Comparison of ENCODE assay signal across 26 mouse cellular contexts in genomic region chr7:43777423-43777822, GRCm38 (mm10). TPM values are rescaled to one million over a fixed set of nuclear protein-coding genes. Genes with fewer than 3 reads are reported as not detected.
DNase-seq lines count a peak whose midpoint lies in the region; ATAC-seq lines count a peak whose summit lies in the region.
"Had no signal": no experiment of that assay in that cellular context is flagged by ENCODE, and none has a peak within 500 bp of the region (broad histone marks: within the 10 kb centered on the region; RNA-seq: fewer than 3 reads in every experiment).

No protein-coding gene starts in this region.

- intact Hi-C loops in heart, postnatal 25 days (cut with DNase I) = no loop called here

- no peaks in the 10 kb centered on the region for H3K36me3 ChIP-seq in heart, embryonic 10.5 days
- no peaks in the 10 kb centered on the region for H3K36me3 ChIP-seq in kidney, embryonic 16.5 days (ENCODE audit: insufficient read depth, low read length)
- H3K36me3 ChIP-seq: embryonic facial prominence, embryonic 15.5 days; hindbrain, embryonic 13.5 days; intestine, embryonic 15.5 days had no signal

- H3K9me3 ChIP-seq in heart, embryonic 10.5 days = no peaks in the 10 kb centered on the region
- no peaks in the 10 kb centered on the region for H3K9me3 ChIP-seq in kidney, embryonic 16.5 days (ENCODE audit: low read length)
- H3K9me3 ChIP-seq: embryonic facial prominence, embryonic 15.5 days; hindbrain, embryonic 13.5 days; intestine, embryonic 15.5 days had no signal

- peaks cover 16% of the 10 kb centered on the region for H3K27me3 ChIP-seq in heart, embryonic 10.5 days (ENCODE audit: insufficient read depth, poor library complexity, severe bottlenecking)
- H3K27me3 ChIP-seq in kidney, embryonic 16.5 days (ENCODE audit: insufficient read depth, low read length) = no peaks in the 10 kb centered on the region
- H3K27me3 ChIP-seq: embryonic facial prominence, embryonic 15.5 days; hindbrain, embryonic 13.5 days; intestine, embryonic 15.5 days had no signal

- no peak for ATAC-seq in kidney, embryonic 16.5 days (ENCODE audit: low FRiP score, low TSS enrichment)
- no peak for ATAC-seq in granulocyte monocyte progenitor cell, adult 5-6 weeks (replicated peaks; ENCODE audit: poor library complexity, severe bottlenecking)
- ATAC-seq: forebrain, embryonic 16.5 days; intestine, embryonic 15.5 days had no signal

- 82% methylated on average over 12 of the region's 12 CpGs for WGBS in heart, embryonic 10.5 days
- WGBS in kidney, embryonic 16.5 days = 83% methylated on average over 12 of the region's 12 CpGs

- H3K4me3 ChIP-seq in heart, embryonic 10.5 days = no peak overlapping the region
- no peak overlapping the region for H3K4me3 ChIP-seq in kidney, embryonic 16.5 days (ENCODE audit: low read length)
- H3K4me3 ChIP-seq: embryonic facial prominence, embryonic 15.5 days; erythroblast, embryonic 14.5 days; hindbrain, embryonic 13.5 days; intestine, embryonic 15.5 days had no signal

- H3K4me2 ChIP-seq in kidney, embryonic 16.5 days (replicated peaks; ENCODE audit: low read depth, low read length) = no peak overlapping the region
- H3K4me2 ChIP-seq: heart, embryonic 11.5 days; hindbrain, embryonic 13.5 days; intestine, embryonic 15.5 days had no signal

- peaks cover 6% of the 10 kb centered on the region; the same call in 1 of the 2 replicates for H3K4me1 ChIP-seq in heart, embryonic 10.5 days
- H3K4me1 ChIP-seq in kidney, embryonic 16.5 days (ENCODE audit: insufficient read depth, low read length) = 0 out of 2 replicates have a peak, but pooled peaks cover 4% of the 10 kb centered on the region

- H3K27ac ChIP-seq in heart, embryonic 10.5 days = no peak overlapping the region
- H3K27ac ChIP-seq in kidney, embryonic 16.5 days (ENCODE audit: low read length) = no peak overlapping the region
- H3K27ac ChIP-seq: embryonic facial prominence, embryonic 15.5 days; hindbrain, embryonic 13.5 days; intestine, embryonic 15.5 days had no signal

- H3K9ac ChIP-seq in kidney, embryonic 16.5 days (replicated peaks; ENCODE audit: low read length) = no peak overlapping the region
- H3K9ac ChIP-seq: embryonic facial prominence, embryonic 15.5 days; hindbrain, embryonic 13.5 days; intestine, embryonic 15.5 days had no signal

- peak; percentile 65 for DNase-seq in heart, embryonic 10.5 days (ENCODE audit: low spot score)
- DNase-seq in heart, postnatal 25 days (ENCODE audit: low spot score) = no peak
- peak; percentile 0 for DNase-seq in kidney, postnatal 10 days
- peak; percentile 35 for DNase-seq in testis, postnatal 10 days (ENCODE audit: low spot score)
- no peak for DNase-seq in testis, postnatal 14 days (ENCODE audit: low spot score)
- DNase-seq: adrenal gland, adult 2 months; adrenal gland, postnatal 25 days; cerebellum, adult 18-20 months; cerebellum, adult 9-11 months; cerebellum, postnatal 36 days; gastrocnemius, postnatal 14 days; heart, postnatal 36 days had no signal

RNA-seq across cellular contexts. Expression of gene Klk11, which starts 3.0 kb away (rescaled TPM):
- polyA plus RNA-seq in heart, embryonic 10.5 days (2016; fragmentation: Nextera tagmentation; extraction: Ambion mirVana) = not detected in 2 replicates
- not detected for total RNA-seq in heart, postnatal 25 days (2021)
- not detected in 2 replicates for polyA plus RNA-seq in kidney, embryonic 16.5 days (2015; fragmentation: Nextera tagmentation; extraction: Ambion mirVana)
- not detected in 2 replicates for total RNA-seq in granulocyte monocyte progenitor cell, adult 5-6 weeks (2014; fragmentation: Nextera tagmentation)
- not detected in 2 replicates for total RNA-seq in granulocyte monocyte progenitor cell, adult 5-6 weeks (2017)
- total RNA-seq: adrenal gland, adult 2 months; adrenal gland, postnatal 25 days; gastrocnemius, postnatal 14 days had no signal
- polyA plus RNA-seq: adrenal gland, adult 2 months; embryonic facial prominence, embryonic 11.5 days; erythroblast, embryonic 14.5 days; forebrain, embryonic 11.5 days; forebrain, embryonic 16.5 days; frontal cortex, adult 2 months; gonadal fat pad, adult 2 months; heart, embryonic 11.5 days; hindbrain, embryonic 13.5 days had no signal

RNA-seq across cellular contexts. Expression of gene Klk10, which starts 3.4 kb away (rescaled TPM):
- polyA plus RNA-seq in heart, embryonic 10.5 days (2016; fragmentation: Nextera tagmentation; extraction: Ambion mirVana) = 0.20 and 0.28 TPM in 2 replicates
- total RNA-seq in heart, postnatal 25 days (2021) = under 1 TPM; 0.20 to 0.42 TPM
- polyA plus RNA-seq in kidney, embryonic 16.5 days (2015; fragmentation: Nextera tagmentation; extraction: Ambion mirVana) = 0.54 and 0.71 TPM in 2 replicates
- not detected in 2 replicates for total RNA-seq in granulocyte monocyte progenitor cell, adult 5-6 weeks (2014; fragmentation: Nextera tagmentation)
- total RNA-seq in granulocyte monocyte progenitor cell, adult 5-6 weeks (2017) = not detected in 2 replicates
- total RNA-seq: adrenal gland, postnatal 25 days had no signal
- polyA plus RNA-seq: erythroblast, embryonic 14.5 days; hindbrain, embryonic 13.5 days had no signal

RNA-seq across cellular contexts. Expression of gene Klk12, which starts 8.7 kb away (rescaled TPM):
- polyA plus RNA-seq in heart, embryonic 10.5 days (2016; fragmentation: Nextera tagmentation; extraction: Ambion mirVana) = not detected in 2 replicates
- total RNA-seq in heart, postnatal 25 days (2021) = not detected
- not detected in 2 replicates for polyA plus RNA-seq in kidney, embryonic 16.5 days (2015; fragmentation: Nextera tagmentation; extraction: Ambion mirVana)
- not detected in 2 replicates for total RNA-seq in granulocyte monocyte progenitor cell, adult 5-6 weeks (2014; fragmentation: Nextera tagmentation)
- not detected in 2 replicates for total RNA-seq in granulocyte monocyte progenitor cell, adult 5-6 weeks (2017)
- total RNA-seq: adrenal gland, adult 2 months; adrenal gland, postnatal 25 days; ES-E14; gastrocnemius, postnatal 14 days; heart, postnatal 36 days had no signal
- polyA plus RNA-seq: adrenal gland, adult 2 months; embryonic facial prominence, embryonic 11.5 days; erythroblast, embryonic 14.5 days; forebrain, embryonic 11.5 days; forebrain, embryonic 16.5 days; frontal cortex, adult 2 months; gonadal fat pad, adult 2 months; heart, embryonic 11.5 days; heart, embryonic 16.5 days; hindbrain, embryonic 13.5 days; intestine, embryonic 15.5 days had no signal

RNA-seq across cellular contexts. Expression of gene Klk9, which starts 14.3 kb away (rescaled TPM):
- not detected in 2 replicates for polyA plus RNA-seq in heart, embryonic 10.5 days (2016; fragmentation: Nextera tagmentation; extraction: Ambion mirVana)
- total RNA-seq in heart, postnatal 25 days (2021) = not detected
- polyA plus RNA-seq in kidney, embryonic 16.5 days (2015; fragmentation: Nextera tagmentation; extraction: Ambion mirVana) = 0.23 TPM in 1 of 2 replicates, not detected in the other
- total RNA-seq in granulocyte monocyte progenitor cell, adult 5-6 weeks (2014; fragmentation: Nextera tagmentation) = not detected in 2 replicates
- total RNA-seq in granulocyte monocyte progenitor cell, adult 5-6 weeks (2017) = not detected in 2 replicates
- total RNA-seq: adrenal gland, adult 2 months; adrenal gland, postnatal 25 days; gastrocnemius, postnatal 14 days; heart, postnatal 36 days had no signal
- polyA plus RNA-seq: adrenal gland, adult 2 months; embryonic facial prominence, embryonic 11.5 days; erythroblast, embryonic 14.5 days; forebrain, embryonic 11.5 days; frontal cortex, adult 2 months; gonadal fat pad, adult 2 months; heart, embryonic 11.5 days; intestine, embryonic 15.5 days had no signal

RNA-seq across cellular contexts. Expression of gene Klk8, which starts 20.0 kb away (rescaled TPM):
- 25.2 and 28.5 TPM in 2 replicates for polyA plus RNA-seq in heart, embryonic 10.5 days (2016; fragmentation: Nextera tagmentation; extraction: Ambion mirVana)
- total RNA-seq in heart, postnatal 25 days (2021) = 10 to 100 TPM; 12.6 to 13.3 TPM
- polyA plus RNA-seq in kidney, embryonic 16.5 days (2015; fragmentation: Nextera tagmentation; extraction: Ambion mirVana) = 31.2 and 34.4 TPM in 2 replicates
- total RNA-seq in granulocyte monocyte progenitor cell, adult 5-6 weeks (2014; fragmentation: Nextera tagmentation) = 19.5 and 25.4 TPM in 2 replicates
- 10.8 and 11.1 TPM in 2 replicates for total RNA-seq in granulocyte monocyte progenitor cell, adult 5-6 weeks (2017)

Comparison
In these comparisons a context has a peak if more than half of its experiments do, and no peak if none do; other contexts are left out.
1. DNase-seq: peak in heart, embryonic 10.5 days (single experiment), kidney, postnatal 10 days (single experiment) and testis, postnatal 10 days (single experiment); none in heart, postnatal 25 days (single experiment) and testis, postnatal 14 days (single experiment).